Mouse (Mus musculus) induced T-regulatory cell, adult 2 months (primary cell): ENCODE results near the gene Tuba3a.

Experiments used
- DNase-seq: peaks from one replicate; pipeline ENCODE4 v3.0.0-alpha.2; 2012; ENCODE audit warnings: low read depth

Tuba3a gene

GRCm38 (mm10) chr6:125285890-125286289 is at the start of gene Tuba3a:
Gene Tuba3a, minus strand, starts transcription at chr6:125286042.
- DNase-seq, result no peak

- DNase-seq, result no peak
These were observed 48.5 kb upstream of the Tuba3a start for GRCm38 (mm10) chr6:125334356-125334755.

- no peak for DNase-seq
These were observed 47.5 kb upstream of the Tuba3a start for GRCm38 (mm10) chr6:125333112-125333899.

GRCm38 (mm10) chr6:125330626-125331326 is 44.9 kb upstream of the Tuba3a start:
- peak; percentile 46 for DNase-seq

- peak; percentile 64 for DNase-seq
These were observed 42.4 kb upstream of the Tuba3a start for GRCm38 (mm10) chr6:125328243-125328642.

DNA sequence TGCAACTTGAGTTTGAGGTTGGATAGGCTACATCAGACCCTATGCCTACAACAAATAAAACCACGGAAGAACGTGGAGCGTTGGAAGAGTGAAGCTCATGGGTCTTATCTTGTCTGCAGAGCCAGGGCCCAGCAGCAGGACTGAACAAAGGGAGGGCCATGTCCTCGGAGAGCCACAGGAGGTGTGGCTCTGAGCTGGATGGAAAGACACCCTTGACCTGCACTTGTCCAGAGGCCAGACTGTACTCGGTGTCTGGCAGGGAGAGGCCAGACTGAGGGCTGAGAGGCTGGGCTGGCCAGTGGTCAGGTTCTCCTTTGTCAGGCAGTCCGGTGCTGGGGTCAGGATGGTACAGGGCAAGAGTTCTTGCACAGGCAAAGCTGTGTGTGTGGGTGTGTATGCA is 39.5 kb upstream of the Tuba3a start:
- DNase-seq, result no peak

DNA sequence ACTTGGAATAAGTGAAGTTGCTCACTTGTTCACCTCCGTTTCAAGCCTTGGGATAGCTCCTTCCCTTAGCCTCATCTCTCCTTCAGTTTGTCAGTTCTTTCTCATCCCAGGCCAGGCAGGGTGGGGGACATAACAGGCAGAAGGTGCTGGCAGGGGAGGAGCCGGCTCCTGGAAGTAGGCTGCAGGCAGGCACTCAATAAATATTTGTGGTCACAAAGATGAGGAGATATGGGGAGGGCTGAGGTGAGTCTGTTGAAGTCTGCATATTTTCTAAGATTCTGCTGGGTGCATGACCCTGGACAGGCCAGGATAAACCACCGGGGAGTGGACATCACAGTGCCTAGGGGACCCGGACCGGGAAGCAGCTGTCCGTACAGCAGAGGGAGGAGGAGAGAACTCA is 37.7 kb upstream of the Tuba3a start:
- no peak for DNase-seq

- no peak for DNase-seq
These were observed 37.0 kb upstream of the Tuba3a start for GRCm38 (mm10) chr6:125322794-125323193.

DNA sequence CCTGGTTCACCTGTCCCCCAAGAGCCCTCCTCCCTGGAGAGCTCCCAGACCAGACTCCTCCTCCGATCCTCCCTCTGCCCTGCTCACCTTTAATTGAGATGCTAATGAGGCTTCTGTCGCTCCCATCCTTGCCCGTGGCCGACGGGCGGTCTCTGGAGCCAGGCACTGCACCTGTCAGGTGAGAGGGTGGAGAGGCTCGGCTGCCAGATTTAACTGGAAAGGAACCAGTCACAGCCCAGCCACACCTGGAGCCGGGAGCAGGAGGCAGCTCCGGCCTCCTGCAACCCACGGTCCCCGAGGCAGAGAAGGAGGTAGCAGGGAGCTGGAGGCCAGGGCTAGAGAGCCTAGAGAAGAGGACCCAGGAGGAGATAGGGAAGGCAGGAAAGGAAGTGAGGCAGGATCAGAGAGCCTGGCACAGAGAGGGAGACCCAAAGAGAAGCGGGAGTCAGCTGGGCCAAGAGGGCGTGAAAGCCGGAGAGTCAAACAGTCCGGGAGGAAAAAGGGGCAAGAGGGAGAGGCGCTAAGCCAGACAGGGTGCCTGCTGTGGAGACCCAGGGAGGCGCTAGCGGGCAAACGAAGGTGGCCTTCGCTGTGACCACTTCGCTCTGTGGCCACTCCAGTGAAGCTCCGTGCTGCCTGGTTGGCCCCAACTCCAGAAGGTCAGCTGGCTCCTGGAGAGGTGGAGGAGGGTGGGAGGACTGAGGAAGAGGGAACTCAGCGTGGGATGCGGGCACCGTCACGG is 35.4 kb upstream of the Tuba3a start:
- DNase-seq, result no peak

DNA sequence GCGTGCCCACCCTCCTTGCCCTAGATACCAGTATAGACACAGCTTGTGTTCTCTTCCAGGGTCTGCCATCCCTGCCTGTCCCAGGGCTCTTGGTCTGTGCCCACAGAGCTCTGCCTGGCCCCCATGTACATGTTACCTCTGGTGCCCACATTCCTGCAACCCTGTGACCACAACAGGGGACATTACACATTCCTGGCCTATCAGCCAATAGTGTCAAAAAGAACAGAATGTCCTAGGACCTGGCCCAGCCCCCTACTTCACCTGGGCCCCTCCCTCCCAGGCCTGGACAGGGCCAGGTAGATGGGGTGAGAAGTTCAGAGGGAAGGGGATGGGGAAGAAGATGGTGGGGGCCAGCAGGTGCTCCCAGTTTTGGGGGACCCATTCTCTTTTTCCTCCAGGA is 34.5 kb upstream of the Tuba3a start, which contains the start of gene Scnn1a:
Scnn1a (plus strand) TSS at position 337 of the 400 bp plus-strand sequence.
- DNase-seq, result no peak

GRCm38 (mm10) chr6:125319919-125320296 is 34.1 kb upstream of the Tuba3a start:
- DNase-seq, result no peak

- DNase-seq, result no peak
These were observed 33.4 kb upstream of the Tuba3a start for GRCm38 (mm10) chr6:125318981-125319918.

GRCm38 (mm10) chr6:125317077-125317476 is 31.2 kb upstream of the Tuba3a start:
- no peak for DNase-seq

- no peak for DNase-seq
These were observed 28.9 kb upstream of the Tuba3a start for GRCm38 (mm10) chr6:125314746-125315145.

DNA sequence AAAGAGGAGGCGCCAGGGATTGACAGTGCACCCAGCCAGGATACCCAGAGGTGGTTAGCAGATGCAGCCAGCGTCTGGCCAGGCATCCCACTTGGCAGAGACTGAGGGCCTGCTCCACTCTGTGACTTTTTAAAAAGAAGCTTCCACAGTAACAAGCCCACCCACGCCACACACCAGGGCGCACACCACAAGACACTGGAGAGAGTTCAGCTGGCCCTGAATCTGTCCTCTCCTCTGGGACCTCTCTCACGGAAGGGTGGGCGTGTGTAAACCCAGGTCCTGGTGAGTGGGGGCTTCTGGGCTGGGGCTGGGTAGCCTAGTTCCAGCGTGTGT is 28.4 kb upstream of the Tuba3a start:
- DNase-seq, result no peak

DNA sequence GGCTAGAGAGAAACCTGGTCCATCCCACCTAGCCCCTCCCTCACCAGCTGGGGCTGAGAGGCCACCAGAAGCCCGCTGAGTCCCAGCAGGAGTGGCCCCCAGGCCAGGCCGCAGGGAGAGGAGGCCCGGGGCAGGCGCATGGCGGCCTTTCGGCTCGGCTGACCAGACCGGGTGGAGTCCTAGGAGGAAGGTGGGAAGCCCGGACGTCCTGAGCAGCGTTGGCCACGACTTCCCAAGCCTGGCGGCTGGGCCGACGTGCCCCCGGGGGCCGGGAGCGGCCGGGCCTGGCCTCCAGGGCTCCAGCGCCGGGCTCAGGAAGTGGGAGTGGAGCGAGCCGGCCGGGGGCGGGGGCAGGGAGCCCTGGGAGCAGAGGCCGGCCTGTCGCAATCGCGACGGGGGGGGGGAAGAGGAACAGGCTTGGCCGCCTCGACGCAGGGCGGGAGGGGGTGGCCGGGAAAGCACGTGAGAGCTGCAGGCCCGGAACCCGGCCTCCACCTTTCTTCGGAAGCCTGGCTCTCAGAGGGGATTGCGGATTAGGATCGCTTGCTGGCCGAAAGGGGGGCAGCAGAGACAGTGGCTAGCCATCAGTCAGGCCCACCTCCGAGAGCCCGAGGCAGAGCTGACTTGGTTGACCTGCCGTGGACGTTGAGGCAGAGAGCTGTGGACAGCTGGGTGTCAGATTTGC is 27.8 kb upstream of the Tuba3a start, which contains the start of gene Ltbr:
Ltbr (minus strand) TSS at position 340 of the 685 bp plus-strand sequence.
- peak; percentile 26 for DNase-seq

DNA sequence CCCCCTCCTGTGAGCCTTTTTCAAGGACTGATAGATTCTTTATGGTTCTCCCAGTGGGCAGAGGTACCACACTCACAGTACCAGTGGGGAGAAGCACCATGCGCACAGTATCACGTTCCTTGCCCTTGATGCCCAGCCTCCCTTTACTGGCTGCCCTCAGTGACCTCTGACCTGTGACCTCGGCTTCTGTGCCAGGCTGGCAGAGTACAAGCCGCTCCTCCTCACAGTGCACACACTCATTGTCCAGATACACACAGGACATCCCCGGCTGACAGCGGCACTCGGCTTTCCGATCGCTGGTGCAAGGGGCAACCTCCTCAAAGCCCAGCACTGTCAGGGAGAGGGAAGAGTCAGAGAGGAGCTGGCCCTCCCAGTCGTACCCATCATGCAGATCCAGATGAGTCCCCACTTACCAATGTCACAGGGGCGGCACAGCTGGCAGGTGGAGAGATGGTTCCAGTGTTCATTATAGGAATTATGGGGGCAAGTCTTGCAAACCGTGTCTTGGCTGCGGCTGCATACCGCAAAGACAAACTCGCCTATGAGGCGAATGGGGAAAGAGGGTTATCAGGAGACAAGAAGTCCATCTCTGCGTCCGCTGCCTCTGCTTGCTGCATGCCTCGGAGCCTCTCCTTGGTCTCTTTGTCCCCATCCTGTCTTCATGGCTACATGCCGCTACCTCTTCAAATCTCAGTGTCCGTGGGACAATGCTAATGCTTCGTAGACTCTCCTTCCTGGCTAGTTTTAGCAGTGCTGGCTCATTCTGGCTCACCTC is 26.9 kb upstream of the Tuba3a start:
- no peak for DNase-seq

- DNase-seq, result no peak
These were observed 26.3 kb upstream of the Tuba3a start for GRCm38 (mm10) chr6:125312171-125312570.

- no peak for DNase-seq
These were observed 23.6 kb upstream of the Tuba3a start for GRCm38 (mm10) chr6:125309406-125309805.

GRCm38 (mm10) chr6:125308921-125309320 is 23.1 kb upstream of the Tuba3a start:
- no peak for DNase-seq
